Mouse (Mus musculus): ENCODE data around the gene Mrpl55. TPM values are rescaled to one million over a fixed set of nuclear protein-coding genes. Genes with fewer than 3 reads are reported as not detected.
"Not testable (repeated sequence)": the region's sequence is repeated elsewhere in the genome, so short reads cannot be mapped to it uniquely, and the experiment has no call there.

Gene Mrpl55
- polyA plus RNA-seq, 1 experiment from 2014 or later: 92.6 TPM

DNA sequence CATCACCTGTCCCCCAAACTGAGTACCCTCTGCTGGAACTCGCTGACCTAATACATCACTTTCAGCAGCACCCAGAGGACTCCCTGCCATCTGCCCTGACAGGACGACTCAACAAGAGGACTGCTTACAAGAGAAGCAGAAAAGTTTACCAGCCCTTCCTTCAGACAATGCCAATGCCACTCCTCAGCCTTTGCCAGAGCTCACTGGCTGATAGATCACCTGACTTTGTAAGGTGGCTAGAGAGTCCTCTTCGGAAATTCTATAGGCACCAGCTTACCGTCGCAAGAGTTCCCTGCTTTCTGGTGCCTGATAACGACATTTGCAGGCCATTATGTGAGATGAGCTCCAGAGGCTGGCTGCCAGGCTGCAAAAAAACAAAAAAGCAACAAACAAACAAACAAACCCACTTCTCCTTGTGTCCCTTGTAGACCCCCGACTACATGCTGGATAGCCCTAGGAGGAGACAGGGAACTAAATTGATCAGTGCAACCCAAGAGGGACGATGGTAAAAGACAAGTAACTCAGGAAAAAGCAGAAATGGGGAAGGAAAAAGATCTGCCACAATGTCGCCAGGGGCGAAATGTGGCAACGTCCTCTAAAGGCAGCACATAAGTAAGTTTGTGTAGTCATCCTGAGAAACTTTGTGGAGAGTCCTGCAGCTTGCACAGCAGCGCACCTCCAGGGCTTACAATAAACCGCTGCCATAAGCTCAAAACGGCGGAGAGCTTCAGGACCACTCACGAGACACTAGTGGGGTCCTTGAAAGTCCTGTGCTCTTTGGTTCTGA, 877 bp upstream of the Mrpl55 start:
- ATAC-seq (ENCODE audit: borderline replicate concordance, extremely low read depth, low FRiP score, low TSS enrichment): 0 out of 2 replicates have a peak, but pooled peaks have one; percentile 8
- peaks cover 35% of the 10 kb centered on the region for H3K36me3 ChIP-seq
- no peaks in the 10 kb centered on the region for H3K9me3 ChIP-seq
- peak overlapping the region; percentile 91 for H3K4me2 ChIP-seq
- H3K4me1 ChIP-seq: peaks cover 20% of the 10 kb centered on the region
- peak overlapping the region; percentile 85 for H3K27ac ChIP-seq
- H3K27me3 ChIP-seq: no peaks in the 10 kb centered on the region
- peak overlapping the region; percentile 95 for H3K4me3 ChIP-seq
- peak overlapping the region; percentile 96 for H3K9ac ChIP-seq
- WGBS: 24% methylated on average over 16 of the region's 16 CpGs

DNA sequence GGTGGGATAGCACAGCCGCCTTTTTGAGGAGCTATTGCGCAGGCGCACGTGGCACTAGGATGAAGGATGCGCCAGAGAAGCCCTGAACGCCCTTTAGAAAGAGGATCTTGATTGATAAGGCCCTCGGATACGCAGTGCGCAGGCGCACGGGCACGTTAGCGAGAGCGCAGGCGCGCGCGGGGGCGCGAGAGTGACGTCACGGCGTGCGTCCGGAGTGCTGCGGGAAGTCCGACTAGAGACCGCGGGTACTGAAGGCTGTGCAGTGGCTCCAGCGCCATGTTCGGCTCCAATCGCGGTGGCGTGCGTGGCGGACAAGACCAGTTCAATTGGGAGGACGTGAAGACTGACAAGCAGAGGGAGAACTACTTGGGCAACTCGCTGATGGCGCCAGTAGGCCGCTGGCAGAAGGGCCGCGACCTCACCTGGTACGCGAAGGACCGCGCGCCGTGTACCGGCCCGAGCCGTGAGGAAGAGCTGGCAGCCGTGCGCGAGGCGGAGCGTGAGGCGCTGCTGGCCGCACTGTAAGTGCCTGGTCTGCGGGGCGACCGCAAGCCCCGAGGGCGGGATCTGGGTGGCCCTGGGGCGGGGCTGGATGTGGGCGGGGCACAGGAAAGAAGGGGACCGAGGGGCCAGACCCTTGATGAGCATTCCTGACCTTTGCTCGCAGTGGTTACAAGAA, 6.0 kb downstream of the Mrpl55 start, which contains the start of gene 2310033P09Rik:
TSS of gene 2310033P09Rik (plus strand) at position 169 of the 679 bp plus-strand sequence.
- under 1% methylated on average over 67 of the region's 67 CpGs for WGBS

DNA sequence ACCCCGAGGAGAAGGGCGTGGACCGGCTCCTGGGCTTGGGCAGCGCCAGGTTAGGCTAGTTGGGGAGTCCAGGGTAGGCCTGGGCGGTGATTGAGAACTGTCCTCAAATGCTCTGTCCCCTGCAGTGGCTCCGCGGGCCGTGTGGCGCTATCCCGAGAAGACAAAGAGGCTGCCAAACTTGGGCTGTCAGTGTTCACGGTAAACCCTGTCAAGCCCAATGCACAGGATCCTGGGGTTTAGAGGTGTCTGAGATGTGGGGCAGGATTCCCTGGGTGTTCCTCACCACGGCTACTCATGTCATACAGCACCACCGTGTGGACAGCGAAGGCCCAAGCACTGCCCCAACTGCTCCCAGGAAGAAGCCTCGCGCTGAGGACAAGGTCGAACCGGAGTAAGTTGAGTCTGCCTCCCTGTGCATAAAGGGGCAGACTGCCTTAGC, 6.7 kb downstream of the Mrpl55 start:
- Histone ChIP-seq H3K36me3 (peaks cover 61% of the 10 kb centered on the region), H3K27ac (peak overlapping the region; percentile 96), H3K9me3 (no peaks in the 10 kb centered on the region), H3K9ac (peak overlapping the region; percentile 88), H3K4me3 (peak overlapping the region; percentile 89), H3K27me3 (no peaks in the 10 kb centered on the region), H3K4me1 (peaks cover 26% of the 10 kb centered on the region), H3K4me2 (peak overlapping the region; percentile 81)
- ATAC-seq (ENCODE audit: borderline replicate concordance, extremely low read depth, low FRiP score, low TSS enrichment): peak; percentile 72
- 4% methylated on average over 18 of the region's 18 CpGs for WGBS

More for the DNA sequence above, 6.0 kb downstream of the Mrpl55 start, which contains the start of gene 2310033P09Rik:
- peak within 1 kb of the TSS; percentile 88 for H3K9ac ChIP-seq
- H3K36me3 ChIP-seq: peaks cover 60% of the 10 kb centered on the region
- peak within 1 kb of the TSS; percentile 81 for H3K4me2 ChIP-seq
- peak within 1 kb of the TSS; percentile 96 for H3K27ac ChIP-seq
- ATAC-seq (ENCODE audit: borderline replicate concordance, extremely low read depth, low FRiP score, low TSS enrichment): peak; percentile 87
- H3K4me3 ChIP-seq: peak within 1 kb of the TSS; percentile 89
- H3K9me3 ChIP-seq: no peaks in the 10 kb centered on the region
- H3K4me1 ChIP-seq: peaks cover 23% of the 10 kb centered on the region
- no peaks in the 10 kb centered on the region for H3K27me3 ChIP-seq

DNA sequence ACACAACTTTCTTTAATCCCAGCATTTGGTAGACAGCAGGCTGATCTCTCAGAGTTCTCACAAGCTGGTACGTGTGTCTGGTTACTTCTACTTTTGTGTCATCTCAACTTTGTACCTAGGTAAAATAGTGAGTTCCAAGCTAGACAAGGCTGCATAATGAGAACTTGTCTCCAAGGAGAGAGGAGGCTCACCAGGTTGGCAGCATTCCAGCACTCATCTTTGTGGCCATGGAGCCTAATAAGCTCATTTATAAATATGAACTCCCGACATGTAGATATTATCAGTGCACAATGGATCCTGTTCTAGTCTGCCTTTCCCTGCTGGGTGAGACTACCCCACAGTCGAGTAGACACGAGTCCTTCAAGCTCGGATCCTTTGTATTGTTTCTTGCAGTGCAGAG, 7.3 kb downstream of the Mrpl55 start:
- H3K4me1 ChIP-seq: peaks cover 26% of the 10 kb centered on the region
- H3K4me2 ChIP-seq: peak overlapping the region; percentile 81
- no peak for ATAC-seq (ENCODE audit: borderline replicate concordance, extremely low read depth, low FRiP score, low TSS enrichment)
- H3K36me3 ChIP-seq: peaks cover 58% of the 10 kb centered on the region
- H3K27me3 ChIP-seq: no peaks in the 10 kb centered on the region
- peak overlapping the region; percentile 89 for H3K4me3 ChIP-seq
- WGBS: 54% methylated on average over 5 of the region's 5 CpGs
- H3K27ac ChIP-seq: peak overlapping the region; percentile 96
- no peaks in the 10 kb centered on the region for H3K9me3 ChIP-seq
- no peak overlapping the region for H3K9ac ChIP-seq

DNA sequence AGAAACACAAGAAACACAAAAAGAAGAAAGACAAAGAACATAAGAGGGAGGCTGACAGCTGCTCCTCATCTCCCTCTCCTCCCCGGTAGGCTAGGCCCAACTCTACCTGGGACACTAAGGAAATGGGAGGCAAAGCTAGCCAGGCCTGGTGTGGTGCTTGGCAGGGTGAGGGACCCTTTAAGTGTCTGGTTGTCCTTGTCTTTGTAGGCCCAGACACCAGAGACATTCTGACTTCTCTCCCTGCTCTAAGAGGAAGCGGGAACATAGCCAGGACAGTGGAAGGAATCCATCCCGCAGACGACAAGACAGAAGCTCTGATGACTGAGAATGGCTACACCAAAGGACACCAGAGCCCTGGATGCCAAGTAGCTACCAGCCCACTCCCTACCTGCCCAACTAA, 7.7 kb downstream of the Mrpl55 start:
- WGBS: 74% methylated on average over 4 of the region's 4 CpGs
- no peak for ATAC-seq (ENCODE audit: borderline replicate concordance, extremely low read depth, low FRiP score, low TSS enrichment)
- H3K9ac ChIP-seq: no peak overlapping the region
- H3K4me1 ChIP-seq: peaks cover 26% of the 10 kb centered on the region
- no peak overlapping the region for H3K4me2 ChIP-seq
- H3K4me3 ChIP-seq: no peak overlapping the region
- no peaks in the 10 kb centered on the region for H3K9me3 ChIP-seq
- H3K36me3 ChIP-seq: peaks cover 57% of the 10 kb centered on the region
- no peaks in the 10 kb centered on the region for H3K27me3 ChIP-seq
- no peak overlapping the region for H3K27ac ChIP-seq

DNA sequence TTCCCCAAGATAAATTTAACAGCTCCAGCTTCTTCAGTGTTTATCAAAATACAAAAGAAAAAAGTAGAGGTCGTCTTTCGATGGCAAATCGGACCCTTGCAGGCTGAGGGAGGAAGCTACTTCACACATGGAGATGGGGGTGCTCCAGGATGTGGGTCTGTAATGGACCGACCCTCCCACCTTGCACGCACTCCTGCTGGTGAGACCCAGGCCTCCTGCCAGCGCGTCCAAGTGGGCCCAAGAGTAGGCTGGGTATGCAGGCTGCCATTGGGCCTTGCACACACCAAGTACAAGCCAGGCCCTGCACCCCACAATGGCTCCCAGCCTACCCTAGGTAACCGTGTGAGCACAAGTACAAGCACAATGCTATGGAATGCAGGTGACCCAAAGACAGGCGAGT, 9.3 kb downstream of the Mrpl55 start:
- not testable (repeated sequence) for H3K9ac ChIP-seq; H3K27ac ChIP-seq; H3K27me3 ChIP-seq; H3K9me3 ChIP-seq; H3K4me2 ChIP-seq; ATAC-seq (ENCODE audit: borderline replicate concordance, extremely low read depth, low FRiP score, low TSS enrichment); H3K4me3 ChIP-seq
- 89% methylated on average over 9 of the region's 9 CpGs for WGBS
- Histone ChIP-seq H3K4me1 (peaks cover 31% of the 10 kb centered on the region), H3K36me3 (peaks cover 45% of the 10 kb centered on the region)

DNA sequence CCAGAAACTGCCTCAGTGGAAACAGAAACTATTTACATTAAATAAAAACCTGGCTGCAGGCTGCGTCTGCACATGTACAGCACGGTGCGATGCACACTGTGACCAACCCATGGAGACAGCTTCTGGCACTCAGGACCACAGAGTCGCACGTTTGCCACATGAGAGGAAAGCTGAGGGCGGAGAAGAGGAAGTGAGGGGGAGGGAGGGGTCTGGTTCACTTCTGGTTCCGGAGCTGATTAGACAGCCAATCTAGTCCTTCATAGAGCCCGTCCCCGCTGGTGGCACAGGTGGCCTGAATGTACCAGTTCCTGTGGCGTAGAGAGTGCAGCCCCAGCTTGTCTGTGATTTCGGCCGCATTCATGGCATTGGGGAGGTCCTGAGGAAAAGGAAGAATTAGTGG, 10.0 kb downstream of the Mrpl55 start:
- H3K27me3 ChIP-seq; ATAC-seq (ENCODE audit: borderline replicate concordance, extremely low read depth, low FRiP score, low TSS enrichment); H3K4me3 ChIP-seq; H3K9ac ChIP-seq; H3K27ac ChIP-seq; H3K4me2 ChIP-seq; H3K9me3 ChIP-seq: not testable (repeated sequence)
- H3K4me1 ChIP-seq: peaks cover 36% of the 10 kb centered on the region
- WGBS: 68% methylated on average over 12 of the region's 12 CpGs
- H3K36me3 ChIP-seq: peaks cover 41% of the 10 kb centered on the region

DNA sequence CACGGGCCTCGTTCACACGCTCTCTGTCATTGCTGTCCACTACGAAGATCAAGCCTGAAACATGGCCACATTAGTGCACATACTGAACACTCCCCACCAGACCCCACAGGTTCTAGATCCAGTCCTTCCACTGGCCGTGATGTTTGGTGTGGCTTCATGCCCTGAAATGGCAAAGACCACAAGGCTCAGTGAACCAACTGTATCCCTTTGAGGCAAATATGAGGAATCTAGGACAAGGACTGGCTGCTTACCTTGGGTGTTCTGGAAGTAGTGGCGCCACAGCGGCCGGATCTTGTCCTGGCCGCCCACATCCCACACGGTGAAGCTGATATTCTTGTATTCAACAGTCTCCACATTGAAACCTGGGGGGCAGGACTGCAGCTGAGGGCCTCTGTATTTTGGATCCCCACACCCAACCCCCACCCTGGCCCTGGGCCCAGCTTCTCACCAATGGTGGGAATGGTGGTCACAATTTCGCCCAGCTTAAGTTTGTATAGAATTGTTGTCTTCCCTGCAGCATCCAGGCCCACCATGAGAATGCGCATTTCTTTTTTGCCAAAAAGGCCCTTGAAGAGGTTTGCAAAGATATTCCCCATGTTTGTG, 10.7 kb downstream of the Mrpl55 start:
- no peaks in the 10 kb centered on the region for H3K9me3 ChIP-seq
- peaks cover 39% of the 10 kb centered on the region for H3K4me1 ChIP-seq

DNA sequence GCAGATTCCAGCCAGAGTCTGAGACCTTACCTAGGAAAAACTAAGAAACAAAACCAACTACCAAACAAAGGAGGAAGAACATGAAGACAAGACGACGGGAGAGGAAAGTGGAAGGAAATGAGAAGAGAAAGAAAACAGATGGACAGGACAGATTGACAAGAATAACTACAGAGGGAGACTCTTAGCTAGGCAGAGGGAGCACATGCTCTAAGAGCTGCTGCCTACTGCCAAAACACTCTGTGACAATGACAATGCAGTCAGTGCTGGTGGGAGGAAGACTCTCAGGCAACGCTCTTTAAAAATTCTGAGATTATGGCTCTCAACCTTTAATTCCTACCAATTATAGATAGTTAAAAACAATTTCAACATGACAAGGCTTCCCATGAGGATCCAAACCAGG, 14.7 kb downstream of the Mrpl55 start:
- Histone ChIP-seq H3K27ac (no peak overlapping the region), H3K4me2 (no peak overlapping the region), H3K27me3 (no peaks in the 10 kb centered on the region), H3K9me3 (no peaks in the 10 kb centered on the region), H3K4me1 (peaks cover 55% of the 10 kb centered on the region), H3K36me3 (peaks cover 18% of the 10 kb centered on the region), H3K4me3 (no peak overlapping the region), H3K9ac (no peak overlapping the region)
- ATAC-seq (ENCODE audit: borderline replicate concordance, extremely low read depth, low FRiP score, low TSS enrichment): no peak
- 81% methylated on average over 3 of the region's 3 CpGs for WGBS

More for the DNA sequence above, 10.7 kb downstream of the Mrpl55 start:
- Histone ChIP-seq H3K4me3 (no peak overlapping the region), H3K27me3 (no peaks in the 10 kb centered on the region), H3K27ac (no peak overlapping the region), H3K36me3 (peaks cover 41% of the 10 kb centered on the region), H3K4me2 (no peak overlapping the region), H3K9ac (no peak overlapping the region)
- 86% methylated on average over 12 of the region's 12 CpGs for WGBS
- no peak for ATAC-seq (ENCODE audit: borderline replicate concordance, extremely low read depth, low FRiP score, low TSS enrichment)

DNA sequence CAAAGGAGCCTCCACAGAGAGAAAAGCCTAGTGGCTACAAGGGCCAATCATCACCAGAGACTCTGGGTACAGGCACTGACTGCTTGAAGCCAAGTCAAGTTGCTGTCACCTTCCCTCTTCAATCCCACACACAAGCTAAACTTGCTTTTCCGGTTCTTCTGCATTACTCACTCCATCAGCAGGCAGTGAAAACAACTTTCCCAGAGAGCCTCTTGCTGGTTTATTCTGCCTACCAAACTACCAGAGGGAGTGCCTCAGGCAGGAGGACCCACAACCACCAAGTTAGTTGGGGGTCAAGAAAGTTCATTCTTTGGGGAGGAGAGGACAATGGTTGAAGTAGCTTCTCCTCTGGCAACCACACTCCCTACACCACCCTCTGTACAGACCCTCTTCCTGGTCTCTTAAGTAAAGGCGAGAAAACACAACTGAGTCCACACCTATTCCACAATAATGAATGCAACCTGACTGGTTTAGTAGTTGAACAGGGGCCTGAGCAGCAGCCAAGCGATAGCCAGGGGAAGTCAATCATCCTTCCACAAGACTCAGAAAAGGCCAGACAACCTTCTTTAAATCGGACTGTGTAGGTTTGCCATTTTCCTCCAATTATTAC, 16.2 kb downstream of the Mrpl55 start:
- WGBS: 59% methylated on average over 4 of the region's 4 CpGs
- Histone ChIP-seq H3K27me3 (no peaks in the 10 kb centered on the region), H3K27ac (peak overlapping the region; percentile 75), H3K9ac (no peak overlapping the region), H3K9me3 (no peaks in the 10 kb centered on the region), H3K4me2 (peak overlapping the region; percentile 29), H3K36me3 (0 out of 2 replicates have a peak, but pooled peaks cover 7% of the 10 kb centered on the region), H3K4me3 (no peak overlapping the region), H3K4me1 (peaks cover 61% of the 10 kb centered on the region)
- ATAC-seq (ENCODE audit: borderline replicate concordance, extremely low read depth, low FRiP score, low TSS enrichment): peak; percentile 69

DNA sequence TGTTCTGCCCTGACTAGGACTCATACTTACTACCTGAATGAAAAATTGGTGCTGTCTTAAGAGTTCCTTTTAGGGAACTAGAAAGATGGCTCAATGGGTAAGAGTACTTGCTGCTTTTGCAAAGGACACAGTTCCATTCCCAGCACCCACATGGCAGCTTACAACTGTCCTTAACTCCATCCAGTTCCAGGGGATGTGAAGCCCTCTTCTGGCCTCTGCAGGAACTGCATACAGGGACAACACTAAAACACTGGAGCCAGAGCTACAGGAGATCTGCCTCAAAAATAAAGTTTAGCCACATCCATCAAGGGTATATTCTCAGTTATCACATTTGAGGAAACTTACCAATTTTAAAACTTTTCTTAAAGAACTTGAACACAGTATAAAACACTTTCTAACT, 16.8 kb downstream of the Mrpl55 start:
- Histone ChIP-seq H3K27me3 (no peaks in the 10 kb centered on the region), H3K4me3 (no peak overlapping the region), H3K9ac (no peak overlapping the region), H3K27ac (peak overlapping the region; percentile 75), H3K4me1 (peaks cover 65% of the 10 kb centered on the region), H3K36me3 (0 out of 2 replicates have a peak, but pooled peaks cover 6% of the 10 kb centered on the region), H3K9me3 (no peaks in the 10 kb centered on the region), H3K4me2 (peak overlapping the region; percentile 29)
- no peak; the same call in 1 of the 2 replicates for ATAC-seq (ENCODE audit: borderline replicate concordance, extremely low read depth, low FRiP score, low TSS enrichment)
